In the genomic region with DNA sequence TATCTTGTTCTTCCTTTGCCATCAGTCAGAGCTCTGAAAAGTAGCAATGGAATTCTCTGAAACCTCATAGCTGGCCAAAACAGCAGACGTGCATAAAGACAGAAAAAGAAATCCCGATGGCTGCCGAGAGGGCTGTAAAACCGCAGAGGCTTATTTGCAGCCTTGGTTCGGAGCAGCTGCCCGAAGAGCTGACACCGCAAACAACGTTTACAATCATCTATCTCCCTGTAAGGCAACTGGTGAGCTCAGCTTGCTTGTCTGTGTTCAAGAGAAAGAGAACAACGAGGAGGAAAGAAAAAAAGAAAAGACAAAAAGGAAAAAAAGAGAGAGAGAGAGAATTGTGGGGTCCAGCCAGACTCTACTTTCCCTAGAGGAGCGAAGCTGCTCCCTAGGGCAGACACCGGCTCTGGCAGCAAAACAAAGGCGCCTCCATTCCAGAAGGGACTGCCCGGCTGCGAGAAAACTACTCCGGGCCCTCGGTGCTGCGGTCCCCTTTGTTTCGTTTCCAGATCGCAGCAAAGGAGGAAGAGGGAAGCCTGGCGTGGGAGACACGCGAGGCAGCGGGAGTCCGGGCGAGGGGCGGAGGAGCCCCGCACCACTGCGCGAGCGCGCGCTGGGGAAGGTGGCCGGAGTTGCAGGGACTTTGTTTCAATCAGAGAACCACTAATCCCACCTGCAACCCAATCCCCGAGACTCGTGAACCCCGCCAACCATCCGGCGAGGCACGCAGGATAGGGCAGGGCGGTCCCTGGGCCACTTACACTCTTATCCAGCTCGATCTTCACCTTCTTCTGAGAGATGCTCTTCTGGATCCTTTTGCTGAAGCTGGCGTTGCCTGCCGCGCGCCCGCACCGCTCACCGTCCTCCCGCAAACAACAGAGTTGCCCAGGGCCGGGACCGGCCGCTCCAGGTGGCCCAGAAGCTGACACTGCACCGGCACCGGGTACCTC, we compare ENCODE assay signal across 9 mouse cellular contexts. TPM values are rescaled to one million over a fixed set of nuclear protein-coding genes. Genes with fewer than 3 reads are reported as not detected.
DNase-seq lines count a peak whose midpoint lies in the region; ATAC-seq and TF ChIP-seq lines count a peak whose summit lies in the region.
"Had no signal": no experiment of that assay in that cellular context is flagged by ENCODE, and none has a peak within 500 bp of the region (broad histone marks: within the 10 kb centered on the region; RNA-seq: fewer than 3 reads in every experiment).

No protein-coding gene starts in this region.

- no peaks in the 10 kb centered on the region for H3K9me3 ChIP-seq in forebrain, embryonic 12.5 days
- H3K9me3 ChIP-seq in lung, embryonic 16.5 days (ENCODE audit: control insufficient read depth, low read length), result no peaks in the 10 kb centered on the region

- peak overlapping the region; percentile 71 for H3K4me2 ChIP-seq in forebrain, embryonic 12.5 days
- peak overlapping the region; percentile 59 for H3K4me2 ChIP-seq in lung, embryonic 16.5 days (ENCODE audit: low read depth, low read length)

- peak overlapping the region; percentile 91 for H3K9ac ChIP-seq in forebrain, embryonic 12.5 days
- peak overlapping the region; percentile 91 for H3K9ac ChIP-seq in lung, embryonic 16.5 days (ENCODE audit: low read length)

- peak; percentile 60 for DNase-seq in ES-CJ7 (ENCODE audit: low read depth, low spot score)
- DNase-seq in c-Kit-negative CD71-positive TER-119-positive erythroid progenitor cells, embryonic 14.5 days (ENCODE audit: low read depth, low spot score), result peak; percentile 31
- peak; percentile 59 to 62 for DNase-seq in heart, postnatal 14 days
- peak; percentile 15 to 25 for DNase-seq in layer of hippocampus, adult 2 months (ENCODE audit: low spot score in 2 of 2)
- peak; percentile 36 for DNase-seq in ovary, postnatal 10 days (ENCODE audit: low spot score)
- peak; percentile 52 for DNase-seq in thymus, postnatal 0 days (ENCODE audit: low spot score)

- peaks cover 11% of the 10 kb centered on the region for H3K4me1 ChIP-seq in forebrain, embryonic 12.5 days
- H3K4me1 ChIP-seq in lung, embryonic 16.5 days (replicated peaks; ENCODE audit: control insufficient read depth, insufficient read depth, low read length), result peaks cover 6% of the 10 kb centered on the region

- under 1% methylated on average over 54 of the region's 54 CpGs for WGBS in forebrain, embryonic 12.5 days
- WGBS in lung, embryonic 16.5 days, result under 1% methylated on average over 54 of the region's 54 CpGs

- H3K4me3 ChIP-seq in forebrain, embryonic 12.5 days (replicated peaks), result peak overlapping the region; percentile 98
- H3K4me3 ChIP-seq in layer of hippocampus, adult 2 months, result peak overlapping the region; percentile 97
- peak overlapping the region; percentile 95 for H3K4me3 ChIP-seq in lung, embryonic 16.5 days (ENCODE audit: low read length)

- peak overlapping the region; percentile 99 for H3K27ac ChIP-seq in forebrain, embryonic 12.5 days
- H3K27ac ChIP-seq in layer of hippocampus, adult 2 months, result peak overlapping the region; percentile 88
- peak overlapping the region; percentile 94 for H3K27ac ChIP-seq in lung, embryonic 16.5 days (ENCODE audit: low read length)

- no peaks in the 10 kb centered on the region for H3K27me3 ChIP-seq in forebrain, embryonic 12.5 days
- no peaks in the 10 kb centered on the region for H3K27me3 ChIP-seq in lung, embryonic 16.5 days (ENCODE audit: control insufficient read depth, insufficient read depth, low read depth, low read length)

- TF ChIP-seq CTCF in layer of hippocampus, adult 2 months (conservative IDR thresholded peaks at IDR 0.05), result peak; percentile 47

- intact Hi-C loops in heart, postnatal 14 days (cut with DNase I), result loop anchor here (2.0 kb wide), 2 partner anchors 16 to 26 kb away; no protein-coding TSS in a partner anchor

- H3K36me3 ChIP-seq in forebrain, embryonic 12.5 days (replicated peaks), result peaks cover 13% of the 10 kb centered on the region
- peaks cover 10% of the 10 kb centered on the region for H3K36me3 ChIP-seq in lung, embryonic 16.5 days (ENCODE audit: control insufficient read depth, insufficient read depth, low read length)

- peak; percentile 71 for ATAC-seq in forebrain, embryonic 12.5 days (ENCODE audit: low FRiP score)
- peak; percentile 53 for ATAC-seq in lung, embryonic 16.5 days (ENCODE audit: low read depth)

RNA-seq across cellular contexts. Expression of gene Sap30, which starts 0.9 kb away (rescaled TPM):
- polyA plus RNA-seq in forebrain, embryonic 12.5 days (2016; fragmentation: Nextera tagmentation; extraction: Ambion mirVana), result 128 and 131 TPM in 2 replicates
- 10 to 100 TPM; 12.9 TPM for total RNA-seq in heart, postnatal 14 days (2021)
- 10 to 100 TPM; 10.4 to 12.6 TPM for total RNA-seq in layer of hippocampus, adult 2 months (2021)
- polyA plus RNA-seq in lung, embryonic 16.5 days (2015; fragmentation: Nextera tagmentation; extraction: Ambion mirVana), result 26.7 and 28.1 TPM in 2 replicates
- 32.2 and 38.0 TPM in 2 replicates for polyA plus RNA-seq in thymus, postnatal 0 days (2015; fragmentation: Nextera tagmentation; extraction: Ambion mirVana)

RNA-seq across cellular contexts. Expression of gene Hmgb2, which starts 24.9 kb away (rescaled TPM):
- polyA plus RNA-seq in forebrain, embryonic 12.5 days (2016; fragmentation: Nextera tagmentation; extraction: Ambion mirVana), result 740 and 788 TPM in 2 replicates
- 10 to 100 TPM; 27.0 to 51.5 TPM for total RNA-seq in heart, postnatal 14 days (2021)
- total RNA-seq in layer of hippocampus, adult 2 months (2021), result 1 to 10 TPM; 7.4 to 8.5 TPM
- polyA plus RNA-seq in lung, embryonic 16.5 days (2015; fragmentation: Nextera tagmentation; extraction: Ambion mirVana), result 440 and 491 TPM in 2 replicates
- polyA plus RNA-seq in thymus, postnatal 0 days (2015; fragmentation: Nextera tagmentation; extraction: Ambion mirVana), result 841 and 1,050 TPM in 2 replicates

RNA-seq across cellular contexts. Expression of gene Scrg1, which starts 31.0 kb away (rescaled TPM):
- 0.81 and 1.4 TPM in 2 replicates for polyA plus RNA-seq in forebrain, embryonic 12.5 days (2016; fragmentation: Nextera tagmentation; extraction: Ambion mirVana)
- total RNA-seq in heart, postnatal 14 days (2021), result under 1 TPM in 1 of 2 experiments, not detected in 1; 0.43 TPM
- 10 to 100 TPM; 59.4 to 60.9 TPM for total RNA-seq in layer of hippocampus, adult 2 months (2021)
- polyA plus RNA-seq in lung, embryonic 16.5 days (2015; fragmentation: Nextera tagmentation; extraction: Ambion mirVana), result 0.64 and 0.68 TPM in 2 replicates
- polyA plus RNA-seq in thymus, postnatal 0 days (2015; fragmentation: Nextera tagmentation; extraction: Ambion mirVana), result 0.19 TPM in 1 of 2 replicates, not detected in the other
- total RNA-seq: hematopoietic stem cell, adult 5-6 weeks had no signal

Comparison
In these comparisons a context has a peak if more than half of its experiments do, and no peak if none do; other contexts are left out.
1. Peak in every context shown above with its lines: DNase-seq, ATAC-seq, H3K4me3 ChIP-seq and H3K27ac ChIP-seq.